Mouse (Mus musculus) gastrocnemius, adult 8-10 months (tissue): ENCODE measurements around the gene Pygb. TPM values are rescaled to one million over a fixed set of nuclear protein-coding genes. Genes with fewer than 3 reads are reported as not detected.

Experiments used
- DNase-seq, 2 experiments: peaks; one replicate each; pipeline ENCODE4 v3.0.0; 2022; ENCODE audit warnings: low spot score in 2 of 2
- total RNA-seq, 4 experiments: library from RNA; stranded (reverse); gene quantifications; 2 replicates each; pipeline ENCODE4 v1.2.4; 2022

Pygb gene
- total RNA-seq, 4 experiments from 2014 or later = 3.1 to 5.0 (median 3.9) TPM

DNA sequence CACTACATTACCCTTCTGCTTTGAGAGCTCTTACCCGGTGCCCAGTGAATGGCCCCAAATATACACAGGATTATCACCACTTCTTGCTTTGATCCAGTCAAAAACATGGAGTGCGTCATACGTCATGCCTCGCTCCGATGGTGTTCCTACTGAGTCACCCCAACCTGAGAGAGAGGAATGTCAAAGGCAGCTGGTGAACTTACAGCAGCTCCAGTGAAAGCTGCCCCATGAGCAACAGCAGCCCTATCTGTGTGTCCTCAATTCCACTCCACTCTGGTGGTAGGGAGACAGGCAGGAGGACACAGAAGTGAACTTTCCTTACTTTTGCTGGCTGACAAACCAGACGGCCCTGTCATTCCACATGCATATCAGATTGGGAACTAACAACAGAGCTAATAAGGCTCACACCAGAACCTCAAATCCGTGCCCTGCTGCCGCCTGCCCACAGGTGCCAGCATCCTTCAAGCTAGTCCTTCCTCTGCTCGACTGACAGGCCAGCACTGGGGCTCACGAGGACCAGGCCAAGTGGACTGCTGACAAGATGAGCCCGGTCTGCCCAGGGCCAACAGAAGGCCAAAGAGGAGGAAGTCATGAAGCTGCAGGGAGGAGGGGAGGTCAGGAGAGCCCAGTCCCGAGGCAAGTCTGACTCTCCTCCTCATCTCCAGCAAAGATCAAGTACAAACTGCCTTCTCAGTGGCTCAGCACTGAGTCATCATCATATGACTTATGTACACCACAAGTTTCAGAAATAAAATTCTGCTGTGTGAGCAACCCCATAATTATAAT lies 53.3 kb downstream of the Pygb start:
- DNase-seq = no peak

DNA sequence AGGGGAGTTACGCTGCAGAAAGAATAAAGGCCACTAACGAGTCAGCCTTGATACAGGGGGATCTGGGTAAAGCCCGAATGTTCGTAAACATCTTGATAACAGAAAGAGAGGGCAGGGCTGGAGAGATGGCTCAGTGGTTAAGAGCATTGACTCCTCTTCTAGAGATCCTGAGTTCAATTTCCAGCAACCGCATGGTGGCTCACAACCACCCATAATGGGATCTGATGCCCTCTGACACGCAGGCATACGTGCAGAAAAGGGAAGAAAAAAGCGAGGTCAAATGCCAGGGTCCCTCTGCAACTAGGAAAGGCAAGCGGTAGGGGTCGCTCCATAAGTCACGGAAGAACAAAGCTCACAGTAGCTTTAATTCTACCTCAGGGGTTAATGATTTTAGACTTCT lies 54.6 kb downstream of the Pygb start:
- no peak for DNase-seq

DNA sequence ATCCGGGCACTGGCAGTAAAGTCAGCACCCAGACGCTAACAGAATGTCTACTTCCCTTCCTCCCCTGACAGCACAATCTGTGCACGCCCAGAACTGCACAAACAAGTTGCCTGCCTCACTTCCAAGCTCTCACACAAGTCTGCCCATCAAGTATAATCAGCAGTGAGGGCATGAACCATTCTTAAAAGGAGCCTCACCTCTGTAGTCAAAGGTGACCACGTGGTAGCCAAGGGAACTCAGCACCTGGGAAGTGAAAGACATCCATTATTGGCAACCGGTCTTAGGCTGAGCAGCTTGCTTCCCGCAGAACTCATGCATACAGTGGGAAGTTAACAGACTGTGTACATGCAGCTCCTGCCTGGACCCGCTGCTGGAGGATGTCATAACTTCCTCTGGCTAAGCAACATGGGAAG lies 55.5 kb downstream of the Pygb start:
- no peak for DNase-seq

DNA sequence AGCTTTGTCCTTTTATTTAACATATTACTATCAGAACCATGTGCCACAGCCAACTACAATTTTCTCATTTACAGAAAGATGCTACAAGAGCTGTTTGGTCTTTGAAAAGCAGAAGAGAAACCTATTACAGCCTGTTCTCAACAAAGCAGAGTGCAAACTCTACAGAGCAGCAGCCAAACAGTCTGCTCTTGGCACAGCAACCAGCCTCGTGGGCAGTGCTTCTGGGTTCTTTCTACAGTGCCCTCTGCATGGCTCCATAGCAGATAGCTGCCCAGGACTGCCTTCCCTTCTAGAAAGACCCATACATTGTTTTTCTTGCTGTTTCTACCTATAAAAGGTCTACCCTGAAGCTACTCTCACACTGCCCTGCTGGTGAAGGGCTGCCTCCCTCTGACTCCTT lies 58.3 kb downstream of the Pygb start:
- DNase-seq = no peak

DNA sequence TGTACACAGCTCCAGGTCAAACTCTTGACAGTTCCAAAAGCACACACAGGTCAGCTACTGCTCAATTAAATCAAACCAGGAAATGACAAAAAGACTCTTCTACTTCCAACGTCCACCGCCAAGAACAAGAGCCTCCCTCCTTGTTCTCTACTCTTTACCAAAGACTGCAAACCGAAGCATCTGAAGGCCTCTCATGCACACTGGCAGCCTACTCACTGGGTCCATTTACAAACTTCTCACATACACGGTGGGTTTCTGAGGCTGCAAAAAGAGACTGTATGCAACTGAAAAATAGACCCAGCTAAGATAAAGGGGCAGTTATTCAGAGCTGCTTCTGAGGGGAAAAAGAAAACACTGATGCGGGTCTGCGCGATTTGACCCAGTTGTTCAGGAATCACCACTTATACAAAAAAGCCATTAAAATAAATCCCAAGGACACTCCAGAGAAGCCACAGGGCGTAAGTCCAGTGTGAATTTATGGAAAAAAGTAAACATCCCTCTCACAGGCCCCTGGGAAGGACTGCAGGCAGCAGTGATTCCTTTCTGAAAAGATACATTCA lies 61.0 kb downstream of the Pygb start:
- DNase-seq = no peak

DNA sequence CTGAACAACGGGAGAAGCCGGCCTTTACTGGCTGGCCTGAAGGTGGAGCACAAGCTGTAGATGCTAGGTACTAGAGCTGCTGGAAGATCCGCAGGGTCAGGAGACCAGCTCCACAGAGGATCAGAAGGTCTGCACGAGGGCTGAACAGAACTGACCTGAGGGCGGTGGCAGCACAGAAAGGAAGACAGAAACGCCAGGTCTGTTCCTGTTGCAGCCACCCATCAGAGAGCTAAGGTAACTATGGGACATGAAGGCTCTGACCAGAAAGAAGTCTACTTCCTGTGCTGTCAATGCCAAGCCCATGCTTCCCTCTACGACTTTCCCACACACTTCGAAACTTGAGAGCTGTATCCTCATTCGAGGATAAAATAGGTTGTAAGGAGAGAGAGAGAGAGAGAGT lies 64.7 kb downstream of the Pygb start:
- DNase-seq = no peak

DNA sequence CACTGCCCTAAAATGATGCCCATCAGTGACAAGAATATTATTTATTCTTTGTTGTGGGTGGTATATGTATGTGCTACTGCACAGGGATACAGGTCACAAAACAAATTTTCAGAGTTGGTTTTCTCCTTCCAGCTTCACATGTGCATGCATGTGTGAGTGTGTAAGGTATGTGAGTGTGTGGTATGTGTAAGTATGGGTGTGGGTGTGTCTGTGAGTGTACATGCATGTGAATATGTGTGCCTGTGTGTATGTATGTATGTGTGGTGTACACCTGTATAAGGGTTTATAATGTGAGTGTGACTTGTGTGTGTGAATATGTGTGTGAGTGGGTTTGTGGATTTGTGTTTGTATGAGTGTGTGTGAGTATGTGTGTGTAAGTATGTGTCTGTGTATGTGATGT lies 68.7 kb downstream of the Pygb start:
- DNase-seq = no peak

DNA sequence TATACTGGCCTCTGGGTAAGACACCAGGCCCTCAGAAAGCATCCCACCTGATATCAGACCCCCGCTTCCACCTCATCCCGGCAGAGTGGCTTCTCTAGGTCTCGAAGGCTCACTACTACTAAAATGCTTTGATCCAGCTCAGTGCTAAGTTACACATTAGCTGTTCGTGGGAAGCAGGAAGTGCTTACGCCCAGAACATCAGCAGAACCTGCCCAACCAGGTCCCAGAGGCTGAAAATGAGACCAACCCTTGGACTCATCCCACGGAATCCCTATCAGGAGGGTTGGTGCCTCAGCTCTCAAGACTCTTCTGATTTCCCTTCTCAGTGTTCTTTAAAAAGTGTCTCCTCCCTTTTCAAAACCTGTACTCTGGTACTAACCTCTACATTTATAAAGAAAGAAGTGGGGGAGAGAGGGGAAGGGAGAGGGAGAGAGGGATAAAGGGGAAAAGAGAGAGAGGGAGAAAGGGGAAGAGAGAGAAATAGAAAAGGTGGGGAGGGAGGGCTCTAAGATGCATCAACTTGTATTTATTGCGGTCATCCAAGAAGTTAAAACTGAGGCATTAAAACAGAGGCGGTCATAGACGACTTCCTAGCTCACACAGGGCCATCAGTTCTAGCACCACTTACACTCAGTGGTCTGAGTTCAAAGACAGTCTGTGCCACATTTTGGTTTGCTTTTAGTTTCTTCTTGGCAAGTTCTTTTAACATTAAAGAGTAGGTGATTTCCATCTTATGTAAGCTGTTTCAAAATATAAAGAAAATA lies 72.4 kb downstream of the Pygb start:
- no peak for DNase-seq

DNA sequence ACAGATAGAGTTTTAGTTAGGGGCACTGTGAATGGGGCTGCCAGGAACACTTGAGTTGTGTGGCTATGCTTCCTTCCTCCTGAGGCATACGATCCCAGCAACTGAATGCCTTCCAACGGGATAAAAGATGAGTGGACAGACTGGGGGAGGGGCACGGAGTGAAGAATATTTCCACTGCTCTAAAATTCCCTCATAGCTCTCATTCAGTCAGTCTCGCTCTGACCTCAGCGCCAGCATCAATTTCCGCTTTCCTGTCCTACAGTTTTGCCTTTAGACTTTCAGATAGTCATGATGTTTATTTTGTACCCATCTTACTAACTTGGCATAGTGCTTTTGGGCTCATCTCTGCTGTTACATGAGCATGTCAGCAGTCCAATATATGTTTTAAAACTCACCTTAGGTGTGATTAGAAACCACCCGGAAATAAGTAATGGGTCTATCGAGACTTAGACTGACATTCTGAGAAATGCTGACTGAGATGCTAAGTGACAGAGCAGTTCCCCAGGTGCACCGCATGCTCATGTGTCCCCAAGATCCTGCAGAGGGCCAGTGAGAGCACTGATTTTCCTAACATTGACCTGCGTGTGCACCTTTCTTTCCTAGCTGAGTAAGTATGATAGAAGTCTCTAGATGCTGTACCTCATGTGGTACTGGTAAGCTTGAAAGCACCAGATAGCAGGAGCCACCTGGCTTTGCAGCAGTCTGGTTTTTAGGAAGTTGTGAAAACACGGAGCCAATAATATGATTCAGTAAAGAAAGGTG lies 73.4 kb downstream of the Pygb start:
- no peak for DNase-seq

DNA sequence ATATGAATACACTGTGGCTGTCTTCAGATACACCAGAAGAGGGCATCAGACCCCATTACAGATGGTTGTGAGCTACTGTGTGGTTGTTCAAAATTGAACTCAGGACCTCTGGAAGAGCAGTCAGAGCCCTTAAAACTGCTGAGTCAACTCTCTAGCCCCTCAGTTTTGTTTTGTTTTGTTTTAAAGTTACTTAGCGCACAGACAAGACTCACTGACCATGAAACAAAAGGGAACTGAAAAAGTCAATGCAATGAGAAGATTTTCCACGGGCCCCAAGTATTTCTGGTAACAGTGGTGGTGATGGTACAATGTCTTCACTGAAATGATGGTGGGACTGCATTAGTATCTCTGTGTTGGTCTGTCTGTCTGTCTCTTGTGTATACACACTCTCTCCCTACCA lies 74.6 kb downstream of the Pygb start:
- DNase-seq = no peak

DNA sequence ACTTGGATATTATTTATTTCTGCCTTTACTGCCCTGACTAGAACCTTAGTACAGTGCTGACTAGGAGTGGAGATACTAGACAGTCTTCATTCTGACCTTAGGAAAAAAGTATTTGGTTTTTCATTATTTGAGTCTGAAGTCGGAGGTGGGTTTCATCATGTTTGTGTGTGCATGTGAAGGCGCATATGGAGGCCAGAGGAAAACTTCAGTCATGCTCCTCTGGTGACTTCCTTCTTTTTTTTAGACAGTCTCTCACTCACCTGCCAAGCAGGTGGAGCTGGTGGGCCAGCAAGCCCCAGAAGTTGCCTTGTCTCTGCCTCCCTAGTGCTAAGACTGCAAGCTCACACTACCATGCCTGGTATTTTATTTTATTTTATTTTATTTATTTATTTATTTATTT lies 80.5 kb downstream of the Pygb start:
- DNase-seq = no peak

DNA sequence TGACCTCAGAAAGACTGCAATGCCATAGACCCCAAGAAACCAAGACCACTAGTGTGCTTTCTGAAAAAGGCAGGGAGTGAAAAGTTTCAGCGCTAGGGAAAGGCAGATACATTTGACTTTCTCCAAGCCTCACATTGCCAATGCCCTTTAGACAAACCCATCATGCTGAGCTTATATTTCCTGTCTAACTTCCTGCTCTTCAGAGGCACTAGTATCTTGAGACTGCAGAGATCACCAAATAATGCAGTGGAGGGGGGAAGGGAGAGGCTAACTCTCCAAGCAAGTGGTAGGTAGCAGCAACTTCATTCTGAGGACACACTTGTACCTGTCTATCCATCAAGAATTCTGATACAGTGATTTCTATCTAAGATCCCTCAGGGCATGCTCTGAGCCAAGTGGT lies 82.9 kb downstream of the Pygb start:
- no peak for DNase-seq

DNA sequence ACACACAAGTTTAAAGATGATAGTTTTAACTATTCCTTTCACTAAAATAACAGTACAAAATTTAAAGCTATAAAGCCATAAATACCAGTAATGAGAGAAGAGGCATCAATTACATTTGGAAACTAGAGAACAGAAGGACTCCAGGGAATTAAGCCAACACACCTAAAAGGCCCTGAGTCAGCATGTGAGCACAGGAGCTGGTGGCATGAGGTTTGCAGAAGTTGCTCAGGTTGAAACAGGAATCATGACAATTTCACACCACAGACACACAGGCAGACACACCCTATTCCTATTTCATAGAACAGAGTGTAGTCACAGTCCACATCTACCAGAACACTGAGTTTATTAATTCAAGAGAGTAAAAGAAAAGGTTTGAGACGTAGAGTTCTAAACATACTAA lies 88.0 kb downstream of the Pygb start:
- no peak for DNase-seq

DNA sequence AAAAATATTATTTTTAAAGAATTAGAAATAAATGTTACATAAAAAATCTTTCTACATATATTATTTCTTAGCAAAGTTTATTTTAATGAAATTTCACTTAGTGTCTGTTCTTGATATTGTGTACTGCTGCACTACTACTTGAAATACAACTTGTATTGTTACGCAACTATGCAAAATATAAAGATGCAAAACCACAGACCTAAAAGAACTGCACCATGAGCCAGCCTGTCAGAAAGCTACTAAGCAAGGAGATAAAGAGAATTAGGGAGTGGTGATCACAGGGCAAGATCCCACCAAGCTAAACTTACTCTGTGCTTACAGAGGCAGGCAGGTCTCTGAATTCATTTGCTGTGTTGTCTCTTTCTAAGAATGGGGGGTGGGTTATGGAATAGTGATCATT lies 88.7 kb downstream of the Pygb start:
- no peak for DNase-seq

DNA sequence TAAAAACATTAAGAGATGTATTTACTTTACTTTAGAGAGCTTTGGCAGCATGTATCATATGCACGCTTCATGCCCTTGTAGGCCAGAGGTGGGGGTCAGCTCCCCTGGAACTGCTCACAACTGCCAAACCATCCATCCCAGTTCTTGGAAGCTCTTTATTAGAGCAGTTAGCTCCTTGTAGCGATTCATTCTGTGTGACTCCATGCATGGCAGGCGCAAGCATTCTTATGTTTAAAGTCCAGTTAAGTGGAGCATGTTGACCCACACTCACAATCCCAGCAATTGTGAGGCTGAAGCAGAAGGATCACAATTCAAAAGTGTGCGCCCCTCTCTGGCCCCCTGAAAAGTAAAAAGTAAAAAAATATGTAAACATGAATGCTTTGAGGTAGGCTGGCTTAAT lies 91.0 kb downstream of the Pygb start:
- no peak for DNase-seq

Other genes starting within 250 kb of the Pygb start
- under 1 TPM in 1 of 4 experiments, not detected in 3; 0.40 TPM for gene Cst7, start 216.3 kb upstream of the Pygb start, total RNA-seq
- 10 to 100 TPM; 17.2 to 19.3 (median 18.1) TPM for gene Apmap, start 178.2 kb upstream of the Pygb start, total RNA-seq
- 10 to 100 TPM; 16.1 to 25.1 (median 18.9) TPM for gene Acss1, start 118.2 kb upstream of the Pygb start, total RNA-seq
- not detected for gene Vsx1, start 97.4 kb upstream of the Pygb start, total RNA-seq
- gene Entpd6, start 37.7 kb upstream of the Pygb start, total RNA-seq = 1 to 10 TPM; 8.7 to 9.9 (median 9.0) TPM
- 10 to 100 TPM; 22.0 to 27.5 (median 25.7) TPM for gene Abhd12, start 118.0 kb downstream of the Pygb start, total RNA-seq
- gene Gins1, start 118.7 kb downstream of the Pygb start, total RNA-seq = 1 to 10 TPM; 1.6 to 2.7 (median 1.9) TPM